Mouse (Mus musculus) neural tube, embryonic 15.5 days (tissue): Measurements from ENCODE around the gene Ctc1. TPM values are rescaled to one million over a fixed set of nuclear protein-coding genes. Genes with fewer than 3 reads are reported as not detected.

Experiments used
- ATAC-seq: fragments of 200-750 bp; cut with Nextera tagmentation; 2 replicates; pipeline ENCODE4 v1.8.0; 2017; ENCODE audit warnings: mild to moderate bottlenecking, moderate TSS enrichment, moderate library complexity; ENCODE audit not compliant: low FRiP score
- H3K27ac ChIP-seq: fragments of 300-500 bp; sonication (generic); replicated peaks from 2 replicates; pipeline ENCODE4 v1.5.1; 2015; ENCODE audit warnings: mild to moderate bottlenecking, inconsistent platforms
- H3K27me3 ChIP-seq: fragments of 300-500 bp; sonication (generic); replicated peaks from 2 replicates; pipeline ENCODE4 v1.6.1; 2015; ENCODE audit warnings: inconsistent platforms
- H3K36me3 ChIP-seq: fragments of 300-500 bp; sonication (generic); 2 replicates; pipeline ENCODE4 v1.6.1; 2015; ENCODE audit warnings: inconsistent platforms
- H3K4me1 ChIP-seq: fragments of 300-500 bp; sonication (generic); 2 replicates; pipeline ENCODE4 v1.6.1; 2015; ENCODE audit warnings: inconsistent platforms
- H3K4me2 ChIP-seq: fragments of 300-500 bp; sonication (generic); 2 replicates; pipeline ENCODE4 v1.6.1; 2015; ENCODE audit warnings: inconsistent platforms, mild to moderate bottlenecking, moderate library complexity
- H3K4me3 ChIP-seq: fragments of 300-500 bp; sonication (generic); replicated peaks from 2 replicates; pipeline ENCODE4 v1.5.1; 2015; ENCODE audit warnings: mild to moderate bottlenecking, inconsistent platforms
- H3K9ac ChIP-seq: fragments of 300-500 bp; sonication (generic); replicated peaks from 2 replicates; pipeline ENCODE4 v1.6.1; 2015; ENCODE audit warnings: mild to moderate bottlenecking, inconsistent platforms
- H3K9me3 ChIP-seq: fragments of 300-500 bp; sonication (generic); replicated peaks from 2 replicates; pipeline ENCODE4 v1.6.1; 2016; ENCODE audit warnings: inconsistent platforms
- WGBS: fragments of 180-500 bp; shearing (Covaris S2); methylation state at CpG from one replicate; pipeline ENCODE4 v1.1.7; 2015; ENCODE audit warnings: mixed read lengths; 5-methylcytosine and 5-hydroxymethylcytosine counted together
- polyA plus RNA-seq: library from polyadenylated mRNA; unstranded; fragments of >200 nt; fragmentation: Nextera tagmentation; extraction: Ambion mirVana; gene quantifications from 2 replicates; pipeline ENCODE4 v1.2.1, GENCODE M21; 2015

Gene Ctc1
- polyA plus RNA-seq, 1 experiment from 2014 or later: 53.4 TPM

GRCm38 (mm10) chr11:69035411-69035810, 19.7 kb downstream of the Ctc1 start:
- H3K36me3 ChIP-seq: peaks cover 44% of the 10 kb centered on the region
- ATAC-seq: no peak
- peak overlapping the region; percentile 88 for H3K27ac ChIP-seq
- no peaks in the 10 kb centered on the region for H3K9me3 ChIP-seq
- WGBS: 81% methylated on average over 9 of the region's 9 CpGs
- no peak overlapping the region for H3K4me3 ChIP-seq
- peak overlapping the region; percentile 70 for H3K4me2 ChIP-seq
- H3K27me3 ChIP-seq: no peaks in the 10 kb centered on the region
- no peak overlapping the region; the same call in 1 of the 2 replicates for H3K9ac ChIP-seq
- H3K4me1 ChIP-seq: peaks cover 32% of the 10 kb centered on the region

GRCm38 (mm10) chr11:69035849-69036248, 20.1 kb downstream of the Ctc1 start:
- Histone ChIP-seq H3K9me3 (no peaks in the 10 kb centered on the region), H3K4me3 (no peak overlapping the region; the same call in 1 of the 2 replicates), H3K27me3 (no peaks in the 10 kb centered on the region), H3K9ac (no peak overlapping the region; the same call in 1 of the 2 replicates), H3K4me1 (peaks cover 32% of the 10 kb centered on the region), H3K27ac (peak overlapping the region; percentile 88), H3K36me3 (peaks cover 40% of the 10 kb centered on the region), H3K4me2 (peak overlapping the region; percentile 70)
- ATAC-seq: no peak
- WGBS: 2% methylated on average over 8 of the region's 8 CpGs

GRCm38 (mm10) chr11:69036486-69037230, 20.9 kb downstream of the Ctc1 start:
- 10% methylated on average over 20 of the region's 20 CpGs for WGBS

GRCm38 (mm10) chr11:69037231-69038061, 21.7 kb downstream of the Ctc1 start:
- H3K36me3 ChIP-seq: peaks cover 27% of the 10 kb centered on the region
- WGBS: under 1% methylated on average over 34 of the region's 34 CpGs

More at GRCm38 (mm10) chr11:69036486-69037230, 20.9 kb downstream of the Ctc1 start:
- peak overlapping the region; percentile 70 for H3K4me2 ChIP-seq
- no peaks in the 10 kb centered on the region for H3K27me3 ChIP-seq
- H3K9me3 ChIP-seq: no peaks in the 10 kb centered on the region
- peaks cover 32% of the 10 kb centered on the region for H3K4me1 ChIP-seq
- H3K9ac ChIP-seq: peak overlapping the region; percentile 75
- ATAC-seq: 0 out of 2 replicates have a peak, but pooled peaks have one; percentile 30
- H3K4me3 ChIP-seq: peak overlapping the region; percentile 67
- peak overlapping the region; percentile 88 for H3K27ac ChIP-seq
- H3K36me3 ChIP-seq: peaks cover 32% of the 10 kb centered on the region

GRCm38 (mm10) chr11:69038173-69038572, 22.5 kb downstream of the Ctc1 start:
- peaks cover 32% of the 10 kb centered on the region for H3K4me1 ChIP-seq
- H3K27ac ChIP-seq: peak overlapping the region; percentile 82
- no peaks in the 10 kb centered on the region for H3K27me3 ChIP-seq
- H3K9me3 ChIP-seq: no peaks in the 10 kb centered on the region
- peak overlapping the region; percentile 70; the same call in 1 of the 2 replicates for H3K4me2 ChIP-seq
- no peak overlapping the region for H3K9ac ChIP-seq
- peaks cover 20% of the 10 kb centered on the region for H3K36me3 ChIP-seq
- no peak for ATAC-seq
- no peak overlapping the region for H3K4me3 ChIP-seq
- WGBS: 77% methylated on average over 5 of the region's 5 CpGs

More at GRCm38 (mm10) chr11:69037231-69038061, 21.7 kb downstream of the Ctc1 start:
- H3K9ac ChIP-seq: peak overlapping the region; percentile 75
- peak overlapping the region; percentile 88 for H3K27ac ChIP-seq
- peak; percentile 53 for ATAC-seq
- H3K4me3 ChIP-seq: peak overlapping the region; percentile 67
- no peaks in the 10 kb centered on the region for H3K27me3 ChIP-seq
- H3K4me1 ChIP-seq: peaks cover 32% of the 10 kb centered on the region
- peak overlapping the region; percentile 70 for H3K4me2 ChIP-seq
- no peaks in the 10 kb centered on the region for H3K9me3 ChIP-seq

- H3K9ac ChIP-seq: peak within 1 kb of the TSS; percentile 45
- H3K27ac ChIP-seq: no peak within 1 kb of the TSS; the same call in 1 of the 2 replicates
- peak within 1 kb of the TSS; percentile 63 for H3K4me3 ChIP-seq
- H3K36me3 ChIP-seq: no peaks in the 10 kb centered on the region
- peaks cover 12% of the 10 kb centered on the region for H3K4me1 ChIP-seq
- H3K9me3 ChIP-seq: no peaks in the 10 kb centered on the region
- no peaks in the 10 kb centered on the region for H3K27me3 ChIP-seq
- under 1% methylated on average over 53 of the region's 54 CpGs for WGBS
- peak; percentile 19; the same call in 1 of the 2 replicates for ATAC-seq
- H3K4me2 ChIP-seq: peak within 1 kb of the TSS; percentile 100
Measured at GRCm38 (mm10) chr11:69045531-69046394, 30.1 kb downstream of the Ctc1 start, which contains the start of gene Aurkb. Gene Aurkb (plus strand): TSS chr11:69045647.

- Histone ChIP-seq H3K27me3 (no peaks in the 10 kb centered on the region), H3K27ac (no peak overlapping the region), H3K36me3 (no peaks in the 10 kb centered on the region), H3K9ac (peak overlapping the region; percentile 45; the same call in 1 of the 2 replicates), H3K4me3 (peak overlapping the region; percentile 63), H3K4me2 (peak overlapping the region; percentile 100), H3K9me3 (no peaks in the 10 kb centered on the region), H3K4me1 (peaks cover 12% of the 10 kb centered on the region)
- no peak for ATAC-seq
- WGBS: 14% methylated on average over 9 of the region's 9 CpGs
Measured at GRCm38 (mm10) chr11:69046395-69046774, 30.7 kb downstream of the Ctc1 start.

- Histone ChIP-seq H3K4me3 (no peak overlapping the region), H3K27ac (no peak overlapping the region), H3K9me3 (no peaks in the 10 kb centered on the region), H3K9ac (no peak overlapping the region), H3K4me2 (peak overlapping the region; percentile 100; the same call in 1 of the 2 replicates), H3K4me1 (peaks cover 12% of the 10 kb centered on the region), H3K27me3 (no peaks in the 10 kb centered on the region), H3K36me3 (no peaks in the 10 kb centered on the region)
- ATAC-seq: no peak
- 89% methylated on average over 12 of the region's 12 CpGs for WGBS
Measured at GRCm38 (mm10) chr11:69047592-69047991, 31.9 kb downstream of the Ctc1 start.

- H3K27me3 ChIP-seq: no peaks in the 10 kb centered on the region
- no peak overlapping the region for H3K4me2 ChIP-seq
- H3K27ac ChIP-seq: no peak overlapping the region
- no peaks in the 10 kb centered on the region for H3K9me3 ChIP-seq
- no peaks in the 10 kb centered on the region for H3K36me3 ChIP-seq
- WGBS: 95% methylated on average over 14 of the region's 14 CpGs
- H3K4me3 ChIP-seq: no peak overlapping the region
- H3K4me1 ChIP-seq: peaks cover 12% of the 10 kb centered on the region
- no peak for ATAC-seq
- H3K9ac ChIP-seq: no peak overlapping the region
Measured at GRCm38 (mm10) chr11:69048151-69048550, 32.4 kb downstream of the Ctc1 start.

GRCm38 (mm10) chr11:69050748-69051147, 35.0 kb downstream of the Ctc1 start:
- no peaks in the 10 kb centered on the region for H3K27me3 ChIP-seq
- WGBS: 80% methylated on average over 8 of the region's 8 CpGs
- H3K36me3 ChIP-seq: no peaks in the 10 kb centered on the region
- H3K27ac ChIP-seq: no peak overlapping the region
- peaks cover 9% of the 10 kb centered on the region for H3K4me1 ChIP-seq
- ATAC-seq: no peak
- no peak overlapping the region for H3K4me3 ChIP-seq
- no peak overlapping the region for H3K9ac ChIP-seq
- no peak overlapping the region for H3K4me2 ChIP-seq
- no peaks in the 10 kb centered on the region for H3K9me3 ChIP-seq

- no peak overlapping the region for H3K27ac ChIP-seq
- H3K4me1 ChIP-seq: 0 out of 2 replicates have a peak, but pooled peaks cover under 1% of the 10 kb centered on the region
- no peak for ATAC-seq
- H3K9ac ChIP-seq: no peak overlapping the region
- no peaks in the 10 kb centered on the region for H3K36me3 ChIP-seq
- no peaks in the 10 kb centered on the region for H3K27me3 ChIP-seq
- H3K4me2 ChIP-seq: no peak overlapping the region
- no peaks in the 10 kb centered on the region for H3K9me3 ChIP-seq
- no peak overlapping the region for H3K4me3 ChIP-seq
- WGBS: 77% methylated on average over 4 of the region's 4 CpGs
Measured at GRCm38 (mm10) chr11:69051771-69052170, 36.1 kb downstream of the Ctc1 start.
